ENCODE assay signal across 28 mouse cellular contexts in genomic region chr1:105923001-105923400, GRCm38 (mm10).
DNase-seq lines count a peak whose midpoint lies in the region; ATAC-seq lines count a peak whose summit lies in the region.
"Had no signal": no experiment of that assay in that cellular context is flagged by ENCODE, and none has a peak within 500 bp of the region (broad histone marks: within the 10 kb centered on the region; RNA-seq: fewer than 3 reads in every experiment).

No protein-coding gene starts in this region.

- H3K4me3 ChIP-seq in megakaryocyte, embryonic 14.5 days (replicated peaks): peak overlapping the region; percentile 50
- H3K4me3 ChIP-seq: embryonic facial prominence, embryonic 10.5 days; embryonic facial prominence, embryonic 13.5 days; erythroblast, embryonic 14.5 days; forebrain, embryonic 12.5 days; forebrain, embryonic 15.5 days; heart, adult 2 months; kidney, embryonic 15.5 days had no signal

- H3K9me3 ChIP-seq in megakaryocyte, embryonic 14.5 days: no peaks in the 10 kb centered on the region
- H3K9me3 ChIP-seq: embryonic facial prominence, embryonic 10.5 days; embryonic facial prominence, embryonic 13.5 days; forebrain, embryonic 12.5 days; forebrain, embryonic 15.5 days; G1E; kidney, embryonic 15.5 days had no signal

- ATAC-seq in megakaryocyte, adult 5-6 weeks (ENCODE audit: poor library complexity, severe bottlenecking): no peak
- ATAC-seq: forebrain, embryonic 15.5 days; hindbrain, postnatal 0 days; inflammation-experienced regulatory T-cells, adult 6 months; intestine, embryonic 16.5 days; Patski had no signal

- peaks cover 44% of the 10 kb centered on the region for H3K4me1 ChIP-seq in megakaryocyte, embryonic 14.5 days
- H3K4me1 ChIP-seq: embryonic facial prominence, embryonic 10.5 days; embryonic facial prominence, embryonic 13.5 days; forebrain, embryonic 12.5 days; forebrain, embryonic 15.5 days; kidney, embryonic 15.5 days had no signal

- peak; percentile 58 for DNase-seq in adrenal gland, adult 2 months
- DNase-seq in adrenal gland, postnatal 10 days: no peak
- peak; percentile 65 for DNase-seq in heart, adult 11 months
- DNase-seq in heart, postnatal 4 days: no peak
- peak; percentile 21 to 31 for DNase-seq in adrenal gland, postnatal 36 days
- DNase-seq in lung, postnatal 14 days: no peak
- DNase-seq: cerebellum, adult 11 months; cerebellum, adult 9-11 months; cerebellum, postnatal 25 days; embryo, embryonic 11 days; gastrocnemius, postnatal 25 days; heart, adult 2 months; heart, postnatal 36 days; kidney, adult 2 months had no signal

- no peaks in the 10 kb centered on the region for H3K27me3 ChIP-seq in megakaryocyte, embryonic 14.5 days (replicated peaks)
- H3K27me3 ChIP-seq: CH12.LX; embryonic facial prominence, embryonic 13.5 days; forebrain, embryonic 12.5 days; forebrain, embryonic 15.5 days; kidney, embryonic 15.5 days; Patski had no signal

- H3K36me3 ChIP-seq in megakaryocyte, embryonic 14.5 days (replicated peaks; ENCODE audit: low read length): no peaks in the 10 kb centered on the region
- H3K36me3 ChIP-seq: embryonic facial prominence, embryonic 10.5 days; embryonic facial prominence, embryonic 13.5 days; forebrain, embryonic 12.5 days; forebrain, embryonic 15.5 days; G1E; kidney, embryonic 15.5 days had no signal

Comparison
In these comparisons a context has a peak if more than half of its experiments do, and no peak if none do; other contexts are left out.
1. DNase-seq: peak in adrenal gland, adult 2 months (single experiment), heart, adult 11 months (single experiment) and adrenal gland, postnatal 36 days (2 of 2); none in adrenal gland, postnatal 10 days (single experiment), heart, postnatal 4 days (single experiment) and lung, postnatal 14 days (single experiment).